Mouse (Mus musculus): ENCODE results near the gene Parp14. TPM values are rescaled to one million over a fixed set of nuclear protein-coding genes. Genes with fewer than 3 reads are reported as not detected.

Parp14 gene
- polyA plus RNA-seq (2014; fragmentation: Nextera tagmentation; extraction: Ambion mirVana): 0.38 and 0.66 TPM in 2 replicates

DNA sequence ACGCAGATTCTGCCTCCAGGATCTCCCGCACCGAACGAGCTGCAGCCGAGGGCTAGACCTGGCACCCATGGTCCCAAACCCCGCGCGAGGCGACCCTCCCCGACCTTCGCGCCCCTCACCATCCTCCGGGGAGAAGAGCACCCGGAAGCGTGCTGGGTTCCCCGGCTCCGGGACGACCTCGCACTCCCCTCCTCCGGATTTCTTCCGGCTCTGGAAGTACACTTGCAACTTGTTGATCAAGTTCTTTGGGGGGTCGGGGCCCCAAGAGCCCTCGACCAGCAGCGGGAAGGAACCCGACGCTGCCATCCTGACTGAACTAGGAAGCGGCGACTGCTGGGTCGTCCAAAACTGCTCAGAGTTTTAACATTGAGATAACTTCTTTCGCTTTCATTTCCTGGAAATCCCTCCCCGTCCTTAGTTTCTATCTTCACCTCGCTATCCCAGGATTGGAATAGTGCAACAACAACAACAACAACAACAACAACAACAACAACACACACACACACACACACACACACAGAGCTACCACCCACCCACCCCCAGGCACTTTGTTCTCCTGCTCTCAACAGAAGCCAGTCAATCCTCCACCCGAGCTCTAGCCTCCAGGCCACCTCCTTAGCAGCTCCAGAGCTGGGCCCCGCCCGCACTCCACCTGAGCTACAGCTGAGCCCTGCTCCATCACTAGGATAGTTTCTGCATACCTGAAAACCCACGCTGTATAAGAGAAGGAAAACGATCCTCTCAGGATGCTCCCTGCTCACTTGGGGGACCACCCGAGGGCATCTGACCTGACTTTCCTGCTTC is at the start of gene Parp14:
Gene Parp14 (minus strand): TSS at position 497 of the 804 bp plus-strand sequence.
- no peaks in the 10 kb centered on the region for H3K36me3 ChIP-seq (replicated peaks; ENCODE audit: control insufficient read depth, insufficient read depth)
- peaks cover 37% of the 10 kb centered on the region for H3K27me3 ChIP-seq (ENCODE audit: control insufficient read depth, insufficient read depth, low read length)
- no peaks in the 10 kb centered on the region for H3K9me3 ChIP-seq (ENCODE audit: control insufficient read depth, low read length)
- no peak within 1 kb of the TSS for H3K27ac ChIP-seq
- DNase-seq (ENCODE audit: low spot score): no peak
- H3K4me2 ChIP-seq (replicated peaks): peak within 1 kb of the TSS; percentile 95
- WGBS: 3% methylated on average over 37 of the region's 38 CpGs
- ATAC-seq (ENCODE audit: low FRiP score): peak; percentile 34; the same call in 1 of the 2 replicates
- peaks cover 14% of the 10 kb centered on the region; the same call in 1 of the 2 replicates for H3K4me1 ChIP-seq (replicated peaks; ENCODE audit: control insufficient read depth, insufficient read depth, low read length)
- peak within 1 kb of the TSS; percentile 46 for H3K4me3 ChIP-seq (replicated peaks; ENCODE audit: low read length)
- peak within 1 kb of the TSS; percentile 61 for H3K9ac ChIP-seq

GRCm38 (mm10) chr16:35918721-35919543 is 47.6 kb upstream of the Parp14 start:
- Histone ChIP-seq H3K27me3 (ENCODE audit: control insufficient read depth, insufficient read depth, low read length) (no peaks in the 10 kb centered on the region), H3K36me3 (replicated peaks; ENCODE audit: control insufficient read depth, insufficient read depth) (no peaks in the 10 kb centered on the region), H3K9me3 (ENCODE audit: control insufficient read depth, low read length) (no peaks in the 10 kb centered on the region), H3K9ac (no peak overlapping the region), H3K27ac (no peak overlapping the region), H3K4me2 (replicated peaks) (no peak overlapping the region), H3K4me3 (replicated peaks; ENCODE audit: low read length) (no peak overlapping the region), H3K4me1 (replicated peaks; ENCODE audit: control insufficient read depth, insufficient read depth, low read length) (no peaks in the 10 kb centered on the region)
- WGBS: 87% methylated on average over 6 of the region's 6 CpGs
- no peak for DNase-seq (ENCODE audit: low spot score)
- ATAC-seq (ENCODE audit: low FRiP score): no peak

DNA sequence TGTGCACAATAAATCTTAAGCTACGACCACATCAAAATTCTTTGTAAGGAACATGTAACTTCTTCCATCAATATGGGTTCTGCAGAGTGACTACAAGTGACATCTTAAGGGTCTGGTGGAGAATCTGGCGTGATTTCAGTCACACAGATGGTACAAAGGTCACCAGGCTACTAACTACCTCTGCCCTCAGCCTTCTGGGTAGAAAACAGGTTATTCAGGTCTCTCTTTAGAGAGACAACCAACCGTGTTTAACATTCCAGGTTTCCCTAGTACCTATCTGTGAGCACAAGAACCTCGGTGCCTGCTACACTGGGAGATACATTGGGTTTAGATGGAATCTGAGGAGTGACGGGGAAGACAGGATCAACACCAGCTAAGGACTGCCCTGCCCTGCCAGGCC is 43.0 kb upstream of the Parp14 start:
- 68% methylated on average over 5 of the region's 5 CpGs for WGBS
- no peak overlapping the region for H3K9ac ChIP-seq

GRCm38 (mm10) chr16:35913526-35913925 is 42.2 kb upstream of the Parp14 start:
- ATAC-seq (ENCODE audit: low FRiP score) (no peak), DNase-seq (ENCODE audit: low spot score) (no peak)
- Histone ChIP-seq H3K4me2 (replicated peaks) (no peak overlapping the region), H3K9me3 (ENCODE audit: control insufficient read depth, low read length) (no peaks in the 10 kb centered on the region), H3K4me3 (replicated peaks; ENCODE audit: low read length) (no peak overlapping the region), H3K27me3 (ENCODE audit: control insufficient read depth, insufficient read depth, low read length) (no peaks in the 10 kb centered on the region), H3K9ac (no peak overlapping the region), H3K4me1 (replicated peaks; ENCODE audit: control insufficient read depth, insufficient read depth, low read length) (no peaks in the 10 kb centered on the region), H3K36me3 (replicated peaks; ENCODE audit: control insufficient read depth, insufficient read depth) (no peaks in the 10 kb centered on the region), H3K27ac (no peak overlapping the region)
- 79% methylated on average over 1 of the region's 1 CpGs for WGBS

More for the DNA sequence above, 43.0 kb upstream of the Parp14 start:
- no peak for DNase-seq (ENCODE audit: low spot score)
- no peaks in the 10 kb centered on the region for H3K27me3 ChIP-seq (ENCODE audit: control insufficient read depth, insufficient read depth, low read length)
- H3K4me2 ChIP-seq (replicated peaks): no peak overlapping the region
- no peaks in the 10 kb centered on the region for H3K4me1 ChIP-seq (replicated peaks; ENCODE audit: control insufficient read depth, insufficient read depth, low read length)
- no peak for ATAC-seq (ENCODE audit: low FRiP score)
- no peaks in the 10 kb centered on the region for H3K9me3 ChIP-seq (ENCODE audit: control insufficient read depth, low read length)
- no peak overlapping the region for H3K27ac ChIP-seq
- no peaks in the 10 kb centered on the region for H3K36me3 ChIP-seq (replicated peaks; ENCODE audit: control insufficient read depth, insufficient read depth)
- H3K4me3 ChIP-seq (replicated peaks; ENCODE audit: low read length): no peak overlapping the region

DNA sequence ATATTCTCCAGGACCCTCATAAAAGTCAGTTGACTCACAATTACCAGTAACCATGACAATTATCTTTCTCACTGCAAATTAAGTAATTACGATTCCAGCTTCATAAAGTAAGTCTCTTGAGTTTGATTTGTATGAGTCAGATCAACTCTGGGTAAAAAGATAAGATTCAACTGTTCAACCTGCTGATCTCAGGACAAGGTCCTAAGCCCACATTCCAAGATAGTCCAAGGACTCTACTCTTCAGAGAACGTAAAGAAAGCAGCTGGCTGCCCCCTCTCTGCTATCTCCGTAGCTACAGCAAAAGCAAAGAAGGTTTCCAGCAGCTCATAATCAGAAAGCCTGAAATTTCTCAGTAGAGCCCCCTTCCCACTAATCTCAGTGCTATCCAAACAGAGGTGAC is 40.1 kb upstream of the Parp14 start:
- WGBS: 79% methylated on average over 3 of the region's 3 CpGs
- H3K4me3 ChIP-seq (replicated peaks; ENCODE audit: low read length): no peak overlapping the region
- H3K4me1 ChIP-seq (replicated peaks; ENCODE audit: control insufficient read depth, insufficient read depth, low read length): no peaks in the 10 kb centered on the region
- no peak overlapping the region for H3K4me2 ChIP-seq (replicated peaks)
- no peaks in the 10 kb centered on the region for H3K36me3 ChIP-seq (replicated peaks; ENCODE audit: control insufficient read depth, insufficient read depth)
- H3K9me3 ChIP-seq (ENCODE audit: control insufficient read depth, low read length): no peaks in the 10 kb centered on the region
- no peak overlapping the region for H3K27ac ChIP-seq
- ATAC-seq (ENCODE audit: low FRiP score): no peak
- DNase-seq (ENCODE audit: low spot score): no peak
- H3K9ac ChIP-seq: no peak overlapping the region
- H3K27me3 ChIP-seq (ENCODE audit: control insufficient read depth, insufficient read depth, low read length): no peaks in the 10 kb centered on the region

DNA sequence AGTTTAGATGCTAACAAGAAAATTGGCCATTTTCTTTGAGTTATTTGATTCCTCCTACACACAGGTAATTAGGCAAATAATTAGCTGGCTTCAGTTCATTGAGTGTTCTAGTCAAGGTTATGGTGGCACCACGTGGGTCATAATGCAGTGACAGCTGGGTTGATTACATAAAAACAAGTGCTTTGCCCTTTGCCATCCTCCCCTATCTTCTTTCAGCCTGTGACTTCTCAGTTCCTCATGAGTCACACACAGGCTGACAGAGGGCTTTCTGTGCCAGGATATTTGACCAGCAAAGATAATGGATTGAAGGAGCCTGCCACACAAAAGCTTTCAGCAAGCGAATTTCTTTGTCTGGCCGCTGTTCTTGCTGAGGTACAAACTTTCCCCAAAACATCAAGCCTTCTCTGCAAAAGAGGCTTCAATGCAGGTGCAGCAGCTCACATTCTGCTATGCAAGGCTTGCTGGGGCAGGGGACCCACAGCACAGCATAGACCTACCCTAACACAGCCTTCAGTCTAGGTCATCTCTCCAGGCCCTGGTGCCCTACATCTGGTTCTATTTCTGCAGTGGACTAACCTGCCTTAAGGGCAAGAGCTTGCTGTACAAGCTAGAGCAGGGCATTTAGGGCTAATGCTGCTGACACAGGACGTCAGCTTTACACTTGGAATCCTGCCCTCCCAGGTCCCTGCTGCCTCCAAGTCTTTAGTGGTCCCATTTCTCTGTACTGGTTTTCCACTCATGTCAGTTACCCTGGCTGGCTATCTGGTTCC is 36.3 kb upstream of the Parp14 start:
- no peaks in the 10 kb centered on the region for H3K4me1 ChIP-seq (replicated peaks; ENCODE audit: control insufficient read depth, insufficient read depth, low read length)
- no peak overlapping the region for H3K4me2 ChIP-seq (replicated peaks)
- no peak overlapping the region for H3K4me3 ChIP-seq (replicated peaks; ENCODE audit: low read length)
- no peak overlapping the region for H3K27ac ChIP-seq
- no peaks in the 10 kb centered on the region for H3K27me3 ChIP-seq (ENCODE audit: control insufficient read depth, insufficient read depth, low read length)
- ATAC-seq (ENCODE audit: low FRiP score) (no peak), DNase-seq (ENCODE audit: low spot score) (no peak)
- WGBS: 51% methylated on average over 4 of the region's 4 CpGs
- no peaks in the 10 kb centered on the region for H3K9me3 ChIP-seq (ENCODE audit: control insufficient read depth, low read length)
- no peaks in the 10 kb centered on the region for H3K36me3 ChIP-seq (replicated peaks; ENCODE audit: control insufficient read depth, insufficient read depth)
- H3K9ac ChIP-seq: no peak overlapping the region

DNA sequence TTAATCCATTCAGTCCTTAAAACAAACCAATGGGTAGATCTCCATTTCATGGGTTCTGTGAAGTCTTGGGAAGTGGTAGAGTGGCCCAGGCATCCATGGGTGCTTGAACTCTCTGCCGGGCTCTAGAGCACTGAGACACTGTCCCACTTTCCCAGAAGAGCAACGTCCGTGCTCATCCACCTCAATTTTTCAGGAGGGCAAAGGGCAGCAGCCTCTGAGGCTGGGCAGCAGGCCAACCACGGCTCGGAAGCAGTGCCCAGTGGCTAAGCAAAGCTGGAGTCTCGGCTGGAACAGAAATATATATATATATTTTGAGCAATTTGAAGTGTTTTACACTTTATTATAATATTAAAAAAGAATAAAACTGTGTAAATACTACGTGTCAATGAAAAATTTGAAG is 35.5 kb upstream of the Parp14 start:
- H3K9me3 ChIP-seq (ENCODE audit: control insufficient read depth, low read length): no peaks in the 10 kb centered on the region
- H3K4me2 ChIP-seq (replicated peaks): no peak overlapping the region
- DNase-seq (ENCODE audit: low spot score) (no peak), ATAC-seq (ENCODE audit: low FRiP score) (no peak)
- no peak overlapping the region for H3K9ac ChIP-seq
- H3K4me3 ChIP-seq (replicated peaks; ENCODE audit: low read length): no peak overlapping the region
- H3K27me3 ChIP-seq (ENCODE audit: control insufficient read depth, insufficient read depth, low read length): no peaks in the 10 kb centered on the region
- H3K4me1 ChIP-seq (replicated peaks; ENCODE audit: control insufficient read depth, insufficient read depth, low read length): no peaks in the 10 kb centered on the region
- H3K36me3 ChIP-seq (replicated peaks; ENCODE audit: control insufficient read depth, insufficient read depth): no peaks in the 10 kb centered on the region
- WGBS: 76% methylated on average over 7 of the region's 7 CpGs
- no peak overlapping the region for H3K27ac ChIP-seq

GRCm38 (mm10) chr16:35905819-35906485 is 34.6 kb upstream of the Parp14 start:
- no peak overlapping the region for H3K9ac ChIP-seq
- H3K27ac ChIP-seq: no peak overlapping the region
- no peaks in the 10 kb centered on the region for H3K4me1 ChIP-seq (replicated peaks; ENCODE audit: control insufficient read depth, insufficient read depth, low read length)
- H3K4me2 ChIP-seq (replicated peaks): no peak overlapping the region
- ATAC-seq (ENCODE audit: low FRiP score) (no peak), DNase-seq (ENCODE audit: low spot score) (no peak)
- H3K27me3 ChIP-seq (ENCODE audit: control insufficient read depth, insufficient read depth, low read length): no peaks in the 10 kb centered on the region
- 83% methylated on average over 6 of the region's 6 CpGs for WGBS
- no peaks in the 10 kb centered on the region for H3K9me3 ChIP-seq (ENCODE audit: control insufficient read depth, low read length)
- no peaks in the 10 kb centered on the region for H3K36me3 ChIP-seq (replicated peaks; ENCODE audit: control insufficient read depth, insufficient read depth)
- no peak overlapping the region for H3K4me3 ChIP-seq (replicated peaks; ENCODE audit: low read length)
